Mouse (Mus musculus) olfactory bulb, adult 2 months (tissue): Measurements from ENCODE around the gene Ssbp1.

Experiments used
- CTCF ChIP-seq: fragments of 200-500 bp; IDR thresholded peaks from 2 replicates; pipeline ENCODE4 v1.5.1; 2012; ENCODE audit warnings: low read depth, mild to moderate bottlenecking, low read length, moderate library complexity; ENCODE audit not compliant: insufficient read depth
- POLR2A ChIP-seq: fragments of 200-500 bp; IDR thresholded peaks from 2 replicates; pipeline ENCODE4 v1.6.1; 2012; ENCODE audit warnings: mild to moderate bottlenecking, low read depth, low read length, moderate library complexity; ENCODE audit not compliant: insufficient read depth

- TF ChIP-seq POLR2A (no peak), CTCF (no peak)
Observed at GRCm38 (mm10) chr6:40439731-40440130, 31.4 kb upstream of the Ssbp1 start.
